Mouse (Mus musculus) heart, adult 2 months (tissue): ENCODE measurements around the gene Setx. TPM values are rescaled to one million over a fixed set of nuclear protein-coding genes. Genes with fewer than 3 reads are reported as not detected.
"Not testable (repeated sequence)": the region's sequence is repeated elsewhere in the genome, so short reads cannot be mapped to it uniquely, and the experiment has no call there.

Source experiments
- DNase-seq, 2 experiments: peaks; one replicate each; pipeline ENCODE4 v3.0.0; 2021
- H3K27ac ChIP-seq: fragments of 200-600 bp; 2 replicates; pipeline ENCODE4 v1.8.1; 2022
- H3K27me3 ChIP-seq: fragments of 200-500 bp; 2 replicates; pipeline ENCODE4 v1.6.1; 2012; ENCODE audit warnings: mild to moderate bottlenecking, low read length, inconsistent platforms, mixed read lengths; ENCODE audit not compliant: control insufficient read depth, insufficient read depth
- H3K36me3 ChIP-seq: fragments of 200-500 bp; 2 replicates; pipeline ENCODE4 v1.6.1; 2012; ENCODE audit warnings: low read length, inconsistent platforms; ENCODE audit not compliant: control insufficient read depth, insufficient read depth
- H3K4me1 ChIP-seq: fragments of 200-500 bp; 2 replicates; pipeline ENCODE4 v1.6.1; 2011; ENCODE audit warnings: low read length; ENCODE audit not compliant: control insufficient read depth, insufficient read depth
- H3K4me3 ChIP-seq: fragments of 200-600 bp; 2 replicates; pipeline ENCODE4 v1.8.1; 2022
- H3K79me2 ChIP-seq: fragments of 200-500 bp; replicated peaks from 2 replicates; pipeline ENCODE4 v1.6.1; 2012; ENCODE audit warnings: mild to moderate bottlenecking, inconsistent platforms, low read length, moderate library complexity, mixed read lengths; ENCODE audit not compliant: control insufficient read depth, insufficient read depth
- H3K9ac ChIP-seq: fragments of 200-500 bp; 2 replicates; pipeline ENCODE4 v1.6.1; 2012; ENCODE audit warnings: low read depth, mild to moderate bottlenecking, control low read depth, inconsistent platforms, low read length, mixed read lengths
- CTCF ChIP-seq: fragments of 200-600 bp; IDR thresholded peaks from 2 replicates; pipeline ENCODE4 v1.8.1; 2022; ENCODE audit warnings: antibody characterized with exemption, mild to moderate bottlenecking, moderate library complexity
- EP300 ChIP-seq: fragments of 200-500 bp; IDR thresholded peaks from 2 replicates; pipeline ENCODE4 v1.6.1; 2011; ENCODE audit warnings: low read depth, low read length, control low read depth; ENCODE audit not compliant: insufficient read depth
- POLR2A ChIP-seq: fragments of 200-500 bp; IDR thresholded peaks from 2 replicates; pipeline ENCODE4 v1.6.1; 2011; ENCODE audit warnings: mild to moderate bottlenecking, low read depth, low read length, control low read depth; ENCODE audit not compliant: insufficient read depth
- WGBS: fragments of 180-500 bp; shearing (Covaris S2); methylation state at CpG from one replicate; pipeline ENCODE4 v1.1.7; 2018; 5-methylcytosine and 5-hydroxymethylcytosine counted together
- intact Hi-C: fragments of 180-260 bp; cut with DNase I; formaldehyde crosslinking; loops from one replicate; pipeline ENCODE4 v1.15.1; 2025
- polyA plus RNA-seq: library from polyadenylated mRNA; depleted of rRNA; stranded (reverse); fragments of >200 nt; gene quantifications from 2 replicates; pipeline ENCODE4 v1.2.3, GENCODE M21; 2012
- total RNA-seq, 2 experiments: library from RNA; stranded (reverse); gene quantifications; 2 replicates each; pipeline ENCODE4 v1.2.3; 2021

Gene Setx
- total and polyA plus RNA-seq, 3 experiments: 4.0 to 33.4 (median 23.8) TPM

GRCm38 (mm10) chr2:29100822-29101534 is 23.0 kb upstream of the Setx start:
- peak in 1 of 2 experiments; percentile 24 for DNase-seq
- whole genome bisulfite sequencing: 28% methylated on average over 7 of the region's 7 CpGs
- peaks cover 1% of the 10 kb centered on the region; the same call in 1 of the 2 replicates for H3K4me1 ChIP-seq
- peak overlapping the region; percentile 37 for H3K4me3 ChIP-seq
- H3K9ac ChIP-seq: peak overlapping the region; percentile 63
- H3K79me2 ChIP-seq: no peaks in the 10 kb centered on the region
- H3K27ac ChIP-seq: peak overlapping the region; percentile 12
- no peaks in the 10 kb centered on the region for H3K36me3 ChIP-seq
- no peaks in the 10 kb centered on the region for H3K27me3 ChIP-seq
- intact Hi-C loops: no loop called here
- TF ChIP-seq EP300: no peak
- TF ChIP-seq POLR2A: no peak
- TF ChIP-seq CTCF: no peak

- H3K9ac ChIP-seq, H3K27ac ChIP-seq, H3K36me3 ChIP-seq, H3K79me2 ChIP-seq, H3K27me3 ChIP-seq, DNase-seq, H3K4me1 ChIP-seq, intact Hi-C loops, H3K4me3 ChIP-seq: not testable (repeated sequence)
- WGBS: 67% methylated on average over 10 of the region's 10 CpGs
Observed at GRCm38 (mm10) chr2:29102416-29103377, 21.3 kb upstream of the Setx start.

GRCm38 (mm10) chr2:29120969-29121368 is 3.0 kb upstream of the Setx start:
- H3K36me3 ChIP-seq: peaks cover under 1% of the 10 kb centered on the region; the same call in 1 of the 2 replicates
- intact Hi-C loops: loop anchor here (10.0 kb wide), 1 partner anchor 276 kb away; the partner anchor contains the start of genes Ddx31 and Gtf3c4
- no peaks in the 10 kb centered on the region for H3K27me3 ChIP-seq

GRCm38 (mm10) chr2:29122446-29122845 is 1.5 kb upstream of the Setx start:
- DNase-seq: no peak
- no peaks in the 10 kb centered on the region; the same call in 1 of the 2 replicates for H3K4me1 ChIP-seq
- WGBS: 34% methylated on average over 3 of the region's 3 CpGs
- H3K4me3 ChIP-seq: no peak overlapping the region
- H3K36me3 ChIP-seq: peaks cover 2% of the 10 kb centered on the region; the same call in 1 of the 2 replicates
- H3K79me2 ChIP-seq: no peaks in the 10 kb centered on the region
- intact Hi-C loops: loop anchor here (10.0 kb wide), 1 partner anchor 278 kb away; the partner anchor contains the start of genes Ddx31 and Gtf3c4
- no peaks in the 10 kb centered on the region for H3K27me3 ChIP-seq
- H3K9ac ChIP-seq: no peak overlapping the region
- no peak overlapping the region for H3K27ac ChIP-seq
- TF ChIP-seq CTCF (no peak), EP300 (no peak), POLR2A (no peak)

More at GRCm38 (mm10) chr2:29120969-29121368, 3.0 kb upstream of the Setx start:
- Histone ChIP-seq H3K4me3 (no peak overlapping the region), H3K4me1 (no peaks in the 10 kb centered on the region; the same call in 1 of the 2 replicates), H3K27ac (no peak overlapping the region), H3K79me2 (no peaks in the 10 kb centered on the region), H3K9ac (no peak overlapping the region)
- no peak for DNase-seq
- TF ChIP-seq EP300 (no peak), POLR2A (no peak), CTCF (no peak)

GRCm38 (mm10) chr2:29124571-29124935 is 572 bp downstream of the Setx start:
- Histone ChIP-seq H3K9ac (peak overlapping the region; percentile 36), H3K4me3 (peak overlapping the region; percentile 93), H3K79me2 (no peaks in the 10 kb centered on the region), H3K27me3 (no peaks in the 10 kb centered on the region), H3K27ac (peak overlapping the region; percentile 93), H3K4me1 (no peaks in the 10 kb centered on the region; the same call in 1 of the 2 replicates), H3K36me3 (peaks cover 5% of the 10 kb centered on the region)
- DNase-seq: no peak
- 2% methylated on average over 24 of the region's 24 CpGs for WGBS
- TF ChIP-seq CTCF: no peak
- peak; percentile 52 for TF ChIP-seq POLR2A
- TF ChIP-seq EP300: no peak; the same call in 1 of the 2 replicates
- intact Hi-C loops: loop anchor here (2.0 to 10.0 kb wide), 3 partner anchors 20 to 280 kb away; partner anchors contain the start of genes Ddx31, Gtf3c4 and Ttf1
